1 mouse cellular context compared by ENCODE assay signal in the genomic region with DNA sequence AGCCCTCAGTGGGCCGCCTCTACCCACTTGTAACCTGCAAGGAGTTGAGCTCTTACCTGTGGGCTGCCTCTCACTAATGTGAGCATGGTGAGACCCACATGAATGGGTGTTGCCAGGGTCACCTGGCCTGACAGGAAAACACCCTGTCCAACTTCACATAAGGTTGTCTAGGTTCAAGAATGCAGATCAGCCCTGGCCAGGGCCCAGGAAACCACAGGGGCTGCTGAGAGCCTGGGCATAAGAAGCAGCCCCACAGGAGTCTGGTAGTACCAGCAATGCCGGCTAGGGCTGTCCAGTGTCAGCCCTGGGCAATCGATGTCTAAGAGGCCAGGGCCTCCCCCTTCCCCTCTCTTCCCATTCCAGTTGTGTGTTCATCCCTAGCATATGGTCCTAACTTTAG.
TF ChIP-seq lines count a peak whose summit lies in the region.

No protein-coding gene starts in this region.

TF ChIP-seq in MEL, 35 proteins besides CTCF, POLR2A, EP300 and RAD21 (continued from another document):
- 0 out of 2 replicates have a peak, but pooled peaks have one; percentile 11 for TF ChIP-seq POLR2AphosphoS2 (IDR thresholded peaks at IDR 0.05; ENCODE audit: low read length)
TF ChIP-seq in MEL: peak in this region for 1.
